Mouse (Mus musculus) MEL (cell line): ENCODE measurements around the gene AC109138.7. TPM values are rescaled to one million over a fixed set of nuclear protein-coding genes. Genes with fewer than 3 reads are reported as not detected.
A peak's percentile ranks its signal among the peaks of the same experiment; 100 is the strongest.

Experiments used
- DNase-seq: peaks from one replicate; pipeline ENCODE4 v3.0.0; 2011; ENCODE audit warnings: low read depth, low spot score
- H3K27ac ChIP-seq: 2 replicates; pipeline ENCODE4 v1.5.1; 2012; ENCODE audit warnings: low read depth, mild to moderate bottlenecking, control low read depth, low read length, moderate library complexity; ENCODE audit not compliant: control insufficient read depth
- H3K27me3 ChIP-seq, 2 experiments: fragments of 150-350 bp in 1 of 2; sonication (generic) in 1 of 2; 2 replicates each; pipeline ENCODE4 v1.6.1; 2012; ENCODE audit warnings: low read length in 2 of 2, mild to moderate bottlenecking in 2 of 2, improper control_type of control experiment in 1 of 2, moderate library complexity in 1 of 2; ENCODE audit not compliant: insufficient read depth in 2 of 2, control insufficient read depth in 1 of 2
- H3K36me3 ChIP-seq, 2 experiments: 2 replicates each; pipeline ENCODE4 v1.6.1; 2012 to 2014; ENCODE audit warnings: low read length in 2 of 2, improper control_type of control experiment in 1 of 2, inconsistent platforms in 1 of 2, mild to moderate bottlenecking in 1 of 2; ENCODE audit not compliant: insufficient read depth in 2 of 2, control insufficient read depth in 1 of 2
- H3K4me1 ChIP-seq, 2 experiments: fragments of 150-350 bp in 1 of 2; sonication (generic) in 1 of 2; 2 replicates each; pipeline ENCODE4 v1.6.1; 2012; ENCODE audit warnings: low read length in 2 of 2, improper control_type of control experiment in 1 of 2, mild to moderate bottlenecking in 1 of 2; ENCODE audit not compliant: insufficient read depth in 2 of 2, control insufficient read depth in 1 of 2
- H3K4me3 ChIP-seq, 2 experiments: fragments of 150-350 bp in 1 of 2; sonication (generic) in 1 of 2; 2 replicates each; pipeline ENCODE4 v1.5.1; 2012; ENCODE audit warnings: low read depth in 2 of 2, low read length in 2 of 2, mild to moderate bottlenecking in 2 of 2, moderate library complexity in 2 of 2, control low read depth in 1 of 2, improper control_type of control experiment in 1 of 2; ENCODE audit not compliant: control insufficient read depth in 1 of 2, insufficient read depth in 1 of 2
- H3K79me2 ChIP-seq: 2 replicates; pipeline ENCODE4 v1.6.1; 2012; ENCODE audit warnings: mild to moderate bottlenecking, low read length, moderate library complexity; ENCODE audit not compliant: control insufficient read depth, poor library complexity, insufficient read depth
- H3K9ac ChIP-seq: 2 replicates; pipeline ENCODE4 v1.6.1; 2012; ENCODE audit warnings: low read depth, mild to moderate bottlenecking, control low read depth, low read length, moderate library complexity; ENCODE audit not compliant: control insufficient read depth, poor library complexity, severe bottlenecking
- H3K9me3 ChIP-seq: fragments of 150-350 bp; sonication (generic); replicated peaks from 2 replicates; pipeline ENCODE4 v1.6.1; 2012; ENCODE audit warnings: mild to moderate bottlenecking, low read length, improper control_type of control experiment, moderate library complexity; ENCODE audit not compliant: insufficient read depth
- CHD1 ChIP-seq: IDR thresholded peaks from 2 replicates; pipeline ENCODE4 v1.6.1; 2012; ENCODE audit warnings: low read depth, mild to moderate bottlenecking, inconsistent platforms, low read length, improper control_type of control experiment
- CHD2 ChIP-seq: IDR thresholded peaks from 2 replicates; pipeline ENCODE4 v1.6.1; 2011; ENCODE audit warnings: low read length, improper control_type of control experiment
- E2F4 ChIP-seq: IDR thresholded peaks from 2 replicates; pipeline ENCODE4 v1.6.1; 2011; ENCODE audit warnings: low read depth, low read length, improper control_type of control experiment, borderline replicate concordance
- ELF1 ChIP-seq: IDR thresholded peaks from 2 replicates; pipeline ENCODE4 v1.6.1; 2014; ENCODE audit warnings: low read depth, mild to moderate bottlenecking, inconsistent platforms, low read length, improper control_type of control experiment, moderate library complexity
- EP300 ChIP-seq, 2 experiments: IDR thresholded peaks; 2 replicates each; pipeline ENCODE4 v1.6.1; 2011; ENCODE audit warnings: improper control_type of control experiment in 2 of 2, low read length in 2 of 2, low read depth in 1 of 2, mild to moderate bottlenecking in 1 of 2
- ETS1 ChIP-seq: IDR thresholded peaks from 2 replicates; pipeline ENCODE4 v1.6.1; 2012; ENCODE audit warnings: low read depth, mild to moderate bottlenecking, inconsistent platforms, low read length, improper control_type of control experiment, moderate library complexity
- HCFC1 ChIP-seq: IDR thresholded peaks from 2 replicates; pipeline ENCODE4 v1.6.1; 2012; ENCODE audit warnings: low read depth, mild to moderate bottlenecking, inconsistent platforms, low read length, improper control_type of control experiment, moderate library complexity
- JUND ChIP-seq: IDR thresholded peaks from 2 replicates; pipeline ENCODE4 v1.6.1; 2011; ENCODE audit warnings: low read depth, mild to moderate bottlenecking, improper control_type of control experiment, low read length
- KAT2A ChIP-seq: conservative IDR thresholded peaks from 2 replicates; pipeline ENCODE4 v1.6.1; 2012; ENCODE audit warnings: low read depth, low read length, improper control_type of control experiment, inconsistent platforms
- MAFK ChIP-seq: IDR thresholded peaks from 2 replicates; pipeline ENCODE4 v1.6.1; 2011; ENCODE audit warnings: low read depth, mild to moderate bottlenecking, low read length, improper control_type of control experiment, borderline replicate concordance
- MAX ChIP-seq: IDR thresholded peaks from 2 replicates; pipeline ENCODE4 v1.6.1; 2011; ENCODE audit warnings: low read length, improper control_type of control experiment
- MEF2A ChIP-seq: IDR thresholded peaks from 2 replicates; pipeline ENCODE4 v1.6.1; 2014; ENCODE audit warnings: low read depth, mild to moderate bottlenecking, inconsistent platforms, low read length, improper control_type of control experiment; ENCODE audit not compliant: poor library complexity, insufficient replicate concordance, severe bottlenecking; ENCODE audit errors: extremely low read depth
- MXI1 ChIP-seq: IDR thresholded peaks from 2 replicates; pipeline ENCODE4 v1.6.1; 2011; ENCODE audit warnings: mild to moderate bottlenecking, low read depth, low read length, improper control_type of control experiment
- MYB ChIP-seq: IDR thresholded peaks from 2 replicates; pipeline ENCODE4 v1.6.1; 2011; ENCODE audit warnings: mild to moderate bottlenecking, low read depth, low read length, improper control_type of control experiment
- MYC ChIP-seq: IDR thresholded peaks from 2 replicates; pipeline ENCODE4 v1.6.1; 2011; ENCODE audit warnings: low read depth, mild to moderate bottlenecking, low read length, improper control_type of control experiment, moderate library complexity
- NELFE ChIP-seq: IDR thresholded peaks from 2 replicates; pipeline ENCODE4 v1.6.1; 2011; ENCODE audit warnings: low read depth, low read length, improper control_type of control experiment
- POLR2A ChIP-seq, 2 experiments: IDR thresholded peaks; 2 replicates each; pipeline ENCODE4 v1.6.1; 2011 to 2012; ENCODE audit warnings: low read length in 2 of 2, mild to moderate bottlenecking in 2 of 2, control low read depth in 1 of 2, improper control_type of control experiment in 1 of 2, low read depth in 1 of 2, moderate library complexity in 1 of 2; ENCODE audit not compliant: control insufficient read depth in 1 of 2, insufficient read depth in 1 of 2, poor library complexity in 1 of 2
- POLR2AphosphoS2 ChIP-seq: IDR thresholded peaks from 2 replicates; pipeline ENCODE4 v1.6.1; 2011; ENCODE audit warnings: low read length, improper control_type of control experiment
- POLR2AphosphoS5 ChIP-seq: IDR thresholded peaks from 2 replicates; pipeline ENCODE4 v1.6.1; 2012; ENCODE audit warnings: low read depth, borderline replicate concordance, mild to moderate bottlenecking, inconsistent platforms, low read length, moderate library complexity, mixed read lengths
- SIN3A ChIP-seq: IDR thresholded peaks from 2 replicates; pipeline ENCODE4 v1.6.1; 2012; ENCODE audit warnings: low read length, improper control_type of control experiment, inconsistent platforms
- TBP ChIP-seq: IDR thresholded peaks from 2 replicates; pipeline ENCODE4 v1.8.0; 2011; ENCODE audit warnings: low read depth, low read length, improper control_type of control experiment
- UBTF ChIP-seq: IDR thresholded peaks from 2 replicates; pipeline ENCODE4 v1.6.1; 2012; ENCODE audit warnings: low read depth, mild to moderate bottlenecking, inconsistent platforms, low read length, improper control_type of control experiment, moderate library complexity, borderline replicate concordance; ENCODE audit not compliant: insufficient read depth
- USF1 ChIP-seq: IDR thresholded peaks from 2 replicates; pipeline ENCODE4 v1.6.1; 2014; ENCODE audit warnings: low read depth, mild to moderate bottlenecking, inconsistent platforms, low read length, improper control_type of control experiment, moderate library complexity
- USF2 ChIP-seq, 2 experiments: IDR thresholded peaks; 2 replicates each; pipeline ENCODE4 v1.6.1; 2011 to 2012; ENCODE audit warnings: improper control_type of control experiment in 2 of 2, low read length in 2 of 2, borderline replicate concordance in 1 of 2, inconsistent platforms in 1 of 2, low read depth in 1 of 2, mild to moderate bottlenecking in 1 of 2; ENCODE audit not compliant: insufficient read depth in 1 of 2
- polyA plus RNA-seq, 2 experiments: library from polyadenylated mRNA; stranded (reverse) in 1 of 2; unstranded in 1 of 2; fragments of >175 nt in 1 of 2; fragments of >200 nt in 1 of 2; gene quantifications; 2 replicates each; pipeline versions ENCODE4 v1.2.1 to v1.2.4; 2012; ENCODE audit warnings: low replicate concordance in 2 of 2, low read depth in 1 of 2; ENCODE audit not compliant: insufficient read length in 2 of 2, insufficient read depth in 1 of 2, missing spikeins in 1 of 2
- total RNA-seq: library from RNA; depleted of rRNA; stranded (reverse); fragments of 300-350 nt; gene quantifications from 2 replicates; pipeline ENCODE4 v1.2.3, GENCODE M21; 2012

AC109138.7 gene
- total and polyA plus RNA-seq, 3 experiments: not detected

DNA sequence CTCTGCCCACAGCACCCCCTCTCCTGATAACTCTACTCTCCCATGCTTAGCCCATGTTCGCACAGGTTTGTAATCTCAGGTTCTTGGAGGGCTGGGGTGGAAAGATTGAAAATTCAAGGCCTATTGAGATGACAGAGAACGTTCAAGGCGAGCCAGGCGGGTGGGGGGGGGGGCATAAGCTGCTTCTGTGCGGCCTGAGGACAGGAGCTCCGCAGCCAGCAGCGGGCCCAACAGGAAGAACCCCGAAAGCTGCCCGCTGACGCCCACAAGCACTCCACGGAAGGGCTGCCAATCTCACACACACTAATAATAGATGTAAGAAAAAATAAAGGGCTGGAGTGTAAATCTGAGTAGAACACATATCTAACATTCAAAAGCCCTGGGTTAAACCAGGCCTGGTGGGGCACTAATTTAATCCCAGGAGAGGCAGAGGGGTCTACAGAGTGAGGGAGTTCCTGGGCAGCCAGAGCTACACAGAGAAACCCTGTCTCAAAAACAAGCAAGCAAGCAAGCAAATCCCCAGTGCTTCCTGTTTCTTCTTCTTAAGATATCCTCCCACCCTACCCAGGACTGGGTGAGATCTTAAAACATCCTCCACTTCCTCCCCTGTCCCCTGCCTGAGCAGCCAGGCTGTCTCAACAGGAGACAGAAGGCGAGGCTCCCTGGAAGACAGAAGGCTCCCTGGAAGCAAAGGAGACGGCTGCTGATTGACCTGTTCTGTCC lies 10.4 kb upstream of the AC109138.7 start:
- Histone ChIP-seq H3K4me3 (peak overlapping the region; percentile 38 to 41), H3K36me3 (peaks cover 0 to 24% of the 10 kb centered on the region in 2 experiments; a peak in 2 of 4 replicates), H3K9ac (peak overlapping the region; percentile 58), H3K79me2 (peaks cover 16% of the 10 kb centered on the region), H3K27ac (peak overlapping the region; percentile 74), H3K27me3 (no peaks in the 10 kb centered on the region), H3K9me3 (no peaks in the 10 kb centered on the region), H3K4me1 (peaks cover 9 to 38% of the 10 kb centered on the region in 2 experiments)
- TF ChIP-seq CHD2: no peak
- TF ChIP-seq HCFC1: peak; percentile 47; the same call in 1 of the 2 replicates
- no peak for TF ChIP-seq E2F4
- TF ChIP-seq JUND: no peak
- TF ChIP-seq MAFK: no peak
- no peak for TF ChIP-seq UBTF
- no peak for TF ChIP-seq POLR2AphosphoS5
- TF ChIP-seq MAX: no peak
- TF ChIP-seq MEF2A: no peak
- peak; percentile 50; the same call in 1 of the 2 replicates for TF ChIP-seq ELF1
- no peak for TF ChIP-seq USF2 (IDR thresholded peaks at IDR 0.05; ENCODE audit: borderline replicate concordance in 1 of 2, insufficient read depth in 1 of 2, low read depth in 1 of 2, low read length in 2 of 2)
- no peak for TF ChIP-seq MYB
- TF ChIP-seq MXI1: 0 out of 2 replicates have a peak, but pooled peaks have one; percentile 55
- peak; percentile 38; the same call in 1 of the 2 replicates for TF ChIP-seq SIN3A
- TF ChIP-seq CHD1: peak; percentile 57; the same call in 1 of the 2 replicates
- TF ChIP-seq POLR2A (IDR thresholded peaks at IDR 0.05; ENCODE audit: control insufficient read depth in 1 of 2, insufficient read depth in 1 of 2, low read depth in 1 of 2, low read length in 2 of 2, poor library complexity in 1 of 2): peak in 1 of 2 experiments; percentile 64; a peak in 2 of 4 replicates
- no peak for TF ChIP-seq POLR2AphosphoS2
- no peak for TF ChIP-seq MYC
- peak; percentile 50 for TF ChIP-seq NELFE
- TF ChIP-seq USF1: peak; percentile 4; the same call in 1 of the 2 replicates
- TF ChIP-seq KAT2A: no peak
- peak; percentile 39; the same call in 1 of the 2 replicates for TF ChIP-seq ETS1
- TF ChIP-seq EP300 (IDR thresholded peaks at IDR 0.05; ENCODE audit: low read depth in 1 of 2, low read length in 2 of 2): peak; percentile 10 to 39; a peak in 1 of 4 replicates
- peak; percentile 79 for TF ChIP-seq TBP
- DNase-seq: peak; percentile 84
